Mouse (Mus musculus) heart, embryonic 13.5 days (tissue): ENCODE results near the gene Bbc3. TPM values are rescaled to one million over a fixed set of nuclear protein-coding genes. Genes with fewer than 3 reads are reported as not detected.

Experiments used
- ATAC-seq: fragments of 200-750 bp; cut with Nextera tagmentation; 2 replicates; pipeline ENCODE4 v1.8.0; 2017; ENCODE audit warnings: moderate TSS enrichment; ENCODE audit not compliant: insufficient number of reproducible peaks, low FRiP score, low TSS enrichment; ENCODE audit errors: extremely low read depth
- H3K27ac ChIP-seq: fragments of 300-500 bp; sonication (generic); replicated peaks from 2 replicates; pipeline ENCODE4 v1.5.1; 2015; ENCODE audit warnings: moderate library complexity, mild to moderate bottlenecking, inconsistent platforms
- H3K27me3 ChIP-seq: fragments of 300-500 bp; sonication (generic); replicated peaks from 2 replicates; pipeline ENCODE4 v1.6.1; 2015; ENCODE audit warnings: mild to moderate bottlenecking, inconsistent platforms
- H3K36me3 ChIP-seq: fragments of 300-500 bp; sonication (generic); 2 replicates; pipeline ENCODE4 v1.6.1; 2015; ENCODE audit warnings: mild to moderate bottlenecking, inconsistent platforms
- H3K4me1 ChIP-seq: fragments of 300-500 bp; sonication (generic); 2 replicates; pipeline ENCODE4 v1.6.1; 2015; ENCODE audit warnings: inconsistent platforms
- H3K4me2 ChIP-seq: fragments of 300-500 bp; sonication (generic); 2 replicates; pipeline ENCODE4 v1.6.1; 2015; ENCODE audit warnings: inconsistent platforms, mild to moderate bottlenecking, moderate library complexity
- H3K4me3 ChIP-seq: fragments of 300-500 bp; sonication (generic); 2 replicates; pipeline ENCODE4 v1.5.1; 2015; ENCODE audit warnings: moderate library complexity, mild to moderate bottlenecking, inconsistent platforms
- H3K9ac ChIP-seq: fragments of 300-500 bp; sonication (generic); 2 replicates; pipeline ENCODE4 v1.6.1; 2015; ENCODE audit warnings: inconsistent platforms, mild to moderate bottlenecking, moderate library complexity
- H3K9me3 ChIP-seq: fragments of 300-500 bp; sonication (generic); 2 replicates; pipeline ENCODE4 v1.6.1; 2016; ENCODE audit warnings: inconsistent platforms
- WGBS: fragments of 180-500 bp; shearing (Covaris S2); methylation state at CpG from one replicate; pipeline ENCODE4 v1.1.7; 2015; ENCODE audit warnings: mixed read lengths; 5-methylcytosine and 5-hydroxymethylcytosine counted together
- polyA plus RNA-seq: library from polyadenylated mRNA; unstranded; fragments of >200 nt; fragmentation: Nextera tagmentation; extraction: Ambion mirVana; gene quantifications from 2 replicates; pipeline ENCODE4 v1.2.1, GENCODE M21; 2015

Bbc3 gene
- polyA plus RNA-seq, 1 experiment from 2014 or later = 8.8 TPM

GRCm38 (mm10) chr7:16320479-16320878 lies 12.3 kb downstream of the Bbc3 start:
- 81% methylated on average over 6 of the region's 6 CpGs for WGBS

DNA sequence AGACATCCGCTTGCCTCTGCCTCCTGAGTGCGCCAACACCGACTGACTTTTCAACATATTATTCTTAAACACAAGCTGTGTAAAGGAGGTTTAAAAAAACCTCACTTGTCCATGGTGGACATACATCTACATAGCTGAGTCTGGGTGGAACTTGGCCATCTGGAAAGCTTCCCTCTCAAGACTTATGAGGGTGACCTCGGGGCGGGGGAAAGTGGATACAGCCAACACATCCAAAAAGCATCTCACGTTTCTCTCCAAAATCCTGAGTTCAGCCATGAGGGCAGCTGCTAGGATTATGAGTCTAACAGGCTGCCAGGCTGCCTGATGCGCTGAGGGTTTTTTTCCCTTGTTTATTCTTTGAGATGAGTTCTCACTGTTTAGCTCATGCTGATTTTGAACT lies 16.5 kb downstream of the Bbc3 start:
- no peak for ATAC-seq
- 88% methylated on average over 7 of the region's 7 CpGs for WGBS
- Histone ChIP-seq H3K4me3 (no peak overlapping the region), H3K27ac (no peak overlapping the region), H3K9ac (no peak overlapping the region), H3K4me1 (peaks cover 10% of the 10 kb centered on the region), H3K9me3 (no peaks in the 10 kb centered on the region), H3K4me2 (no peak overlapping the region), H3K36me3 (peaks cover 49% of the 10 kb centered on the region), H3K27me3 (no peaks in the 10 kb centered on the region)

More at GRCm38 (mm10) chr7:16320479-16320878, 12.3 kb downstream of the Bbc3 start:
- Histone ChIP-seq H3K4me2 (no peak overlapping the region), H3K9ac (no peak overlapping the region), H3K4me3 (no peak overlapping the region), H3K27me3 (no peaks in the 10 kb centered on the region), H3K27ac (no peak overlapping the region), H3K4me1 (no peaks in the 10 kb centered on the region; the same call in 1 of the 2 replicates), H3K36me3 (peaks cover 37% of the 10 kb centered on the region), H3K9me3 (no peaks in the 10 kb centered on the region)
- ATAC-seq = no peak

GRCm38 (mm10) chr7:16325920-16326606 lies 17.9 kb downstream of the Bbc3 start:
- H3K27me3 ChIP-seq = no peaks in the 10 kb centered on the region
- peak overlapping the region; percentile 93 for H3K27ac ChIP-seq
- H3K4me1 ChIP-seq = peaks cover 10% of the 10 kb centered on the region
- 14% methylated on average over 8 of the region's 8 CpGs for WGBS
- ATAC-seq = peak; percentile 54; the same call in 1 of the 2 replicates
- peak overlapping the region; percentile 67 for H3K9ac ChIP-seq
- peak overlapping the region; percentile 16; the same call in 1 of the 2 replicates for H3K4me2 ChIP-seq
- no peaks in the 10 kb centered on the region for H3K9me3 ChIP-seq
- peaks cover 60% of the 10 kb centered on the region for H3K36me3 ChIP-seq
- H3K4me3 ChIP-seq = no peak overlapping the region

DNA sequence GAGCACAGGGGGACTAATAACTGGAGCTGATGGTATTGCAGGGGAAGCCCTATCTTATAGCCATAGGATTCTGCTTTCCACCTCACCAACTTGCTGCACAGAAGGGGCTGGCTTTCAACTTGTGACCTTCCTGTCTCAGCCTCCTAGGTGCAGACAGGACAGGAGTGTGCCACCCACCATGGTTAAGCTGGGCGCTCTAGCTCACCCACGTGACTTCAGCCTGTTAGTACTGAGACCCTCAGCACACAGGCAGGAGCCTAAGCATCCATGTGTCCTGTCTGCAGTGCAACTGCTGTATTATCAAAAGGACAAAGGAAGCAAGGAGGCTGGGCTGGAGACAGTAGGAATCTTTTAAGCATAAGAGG lies 18.4 kb downstream of the Bbc3 start:
- no peak overlapping the region for H3K4me3 ChIP-seq
- H3K27ac ChIP-seq = peak overlapping the region; percentile 93
- no peak overlapping the region for H3K4me2 ChIP-seq
- H3K27me3 ChIP-seq = no peaks in the 10 kb centered on the region
- no peak for ATAC-seq
- H3K9ac ChIP-seq = no peak overlapping the region
- H3K36me3 ChIP-seq = peaks cover 64% of the 10 kb centered on the region
- peaks cover 10% of the 10 kb centered on the region for H3K4me1 ChIP-seq
- H3K9me3 ChIP-seq = no peaks in the 10 kb centered on the region
- WGBS = 75% methylated on average over 2 of the region's 2 CpGs

GRCm38 (mm10) chr7:16329146-16329545 lies 21.0 kb downstream of the Bbc3 start:
- no peaks in the 10 kb centered on the region for H3K9me3 ChIP-seq
- H3K4me3 ChIP-seq = no peak overlapping the region
- no peak for ATAC-seq
- 83% methylated on average over 3 of the region's 3 CpGs for WGBS
- no peak overlapping the region for H3K4me2 ChIP-seq
- H3K9ac ChIP-seq = no peak overlapping the region
- no peak overlapping the region for H3K27ac ChIP-seq
- peaks cover 86% of the 10 kb centered on the region for H3K36me3 ChIP-seq
- no peaks in the 10 kb centered on the region for H3K27me3 ChIP-seq
- H3K4me1 ChIP-seq = peaks cover 10% of the 10 kb centered on the region

GRCm38 (mm10) chr7:16337733-16338132 lies 29.5 kb downstream of the Bbc3 start:
- no peak overlapping the region for H3K9ac ChIP-seq
- 73% methylated on average over 2 of the region's 2 CpGs for WGBS
- H3K4me2 ChIP-seq = no peak overlapping the region
- H3K27ac ChIP-seq = no peak overlapping the region
- peaks cover 12% of the 10 kb centered on the region for H3K4me1 ChIP-seq
- no peak overlapping the region for H3K4me3 ChIP-seq
- no peak for ATAC-seq
- peaks cover 80% of the 10 kb centered on the region for H3K36me3 ChIP-seq
- H3K9me3 ChIP-seq = no peaks in the 10 kb centered on the region
- no peaks in the 10 kb centered on the region for H3K27me3 ChIP-seq

DNA sequence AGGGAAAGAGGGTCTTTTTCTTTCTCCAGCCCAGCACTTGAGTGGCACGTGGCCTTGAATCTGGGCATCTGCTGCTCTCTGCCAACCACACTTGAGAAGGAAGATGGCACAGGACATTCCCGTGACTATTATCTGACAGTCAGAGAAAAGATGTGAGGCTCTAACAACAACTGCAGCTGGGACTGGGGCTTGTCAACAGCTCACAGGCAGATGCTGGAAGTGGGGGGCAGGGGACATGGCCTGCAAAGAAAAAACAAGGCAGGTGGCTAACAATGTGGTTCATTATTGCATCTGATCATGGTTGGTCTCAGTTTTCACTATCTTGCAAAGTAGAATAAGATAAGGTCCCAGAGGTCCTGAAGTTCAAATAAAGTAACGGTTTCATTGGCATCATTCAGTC lies 36.4 kb downstream of the Bbc3 start:
- no peak overlapping the region for H3K9ac ChIP-seq
- H3K4me3 ChIP-seq = no peak overlapping the region
- no peak for ATAC-seq
- no peak overlapping the region for H3K4me2 ChIP-seq
- no peaks in the 10 kb centered on the region for H3K27me3 ChIP-seq
- H3K27ac ChIP-seq = no peak overlapping the region
- peaks cover 15% of the 10 kb centered on the region for H3K4me1 ChIP-seq
- WGBS = 71% methylated on average over 3 of the region's 3 CpGs
- peaks cover 76% of the 10 kb centered on the region for H3K36me3 ChIP-seq
- H3K9me3 ChIP-seq = no peaks in the 10 kb centered on the region

GRCm38 (mm10) chr7:16345297-16345696 lies 37.1 kb downstream of the Bbc3 start:
- no peak overlapping the region for H3K27ac ChIP-seq
- WGBS = 66% methylated on average over 4 of the region's 4 CpGs
- H3K9ac ChIP-seq = no peak overlapping the region
- no peak overlapping the region for H3K4me2 ChIP-seq
- no peak for ATAC-seq
- no peaks in the 10 kb centered on the region for H3K9me3 ChIP-seq
- H3K4me1 ChIP-seq = peaks cover 22% of the 10 kb centered on the region
- H3K4me3 ChIP-seq = no peak overlapping the region
- peaks cover 74% of the 10 kb centered on the region for H3K36me3 ChIP-seq
- H3K27me3 ChIP-seq = no peaks in the 10 kb centered on the region

DNA sequence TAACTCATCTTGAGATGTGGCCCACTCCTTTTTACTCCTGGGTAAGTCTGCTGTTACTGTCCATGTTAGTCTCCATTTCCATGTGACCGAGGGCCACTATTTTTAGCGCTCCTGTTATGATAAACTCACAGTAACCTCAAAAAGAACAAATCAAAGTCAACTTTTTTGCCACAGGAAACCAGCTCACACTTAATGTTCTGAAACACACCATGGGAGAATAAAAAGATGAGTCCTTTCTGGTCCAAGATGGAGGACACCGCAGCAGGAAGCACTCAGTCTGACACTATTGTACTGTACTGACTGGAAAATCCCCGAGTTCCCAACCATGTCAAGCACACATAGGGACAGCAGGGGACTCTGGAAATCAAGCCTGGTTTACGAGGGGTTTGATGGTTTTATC lies 41.8 kb downstream of the Bbc3 start:
- peak overlapping the region; percentile 76 for H3K27ac ChIP-seq
- peaks cover 17% of the 10 kb centered on the region for H3K4me1 ChIP-seq
- peaks cover 77% of the 10 kb centered on the region for H3K36me3 ChIP-seq
- peak overlapping the region; percentile 2; the same call in 1 of the 2 replicates for H3K4me2 ChIP-seq
- H3K4me3 ChIP-seq = no peak overlapping the region
- H3K9ac ChIP-seq = no peak overlapping the region
- no peak for ATAC-seq
- no peaks in the 10 kb centered on the region for H3K27me3 ChIP-seq
- no peaks in the 10 kb centered on the region; the same call in 1 of the 2 replicates for H3K9me3 ChIP-seq
- WGBS = 50% methylated on average over 5 of the region's 5 CpGs

DNA sequence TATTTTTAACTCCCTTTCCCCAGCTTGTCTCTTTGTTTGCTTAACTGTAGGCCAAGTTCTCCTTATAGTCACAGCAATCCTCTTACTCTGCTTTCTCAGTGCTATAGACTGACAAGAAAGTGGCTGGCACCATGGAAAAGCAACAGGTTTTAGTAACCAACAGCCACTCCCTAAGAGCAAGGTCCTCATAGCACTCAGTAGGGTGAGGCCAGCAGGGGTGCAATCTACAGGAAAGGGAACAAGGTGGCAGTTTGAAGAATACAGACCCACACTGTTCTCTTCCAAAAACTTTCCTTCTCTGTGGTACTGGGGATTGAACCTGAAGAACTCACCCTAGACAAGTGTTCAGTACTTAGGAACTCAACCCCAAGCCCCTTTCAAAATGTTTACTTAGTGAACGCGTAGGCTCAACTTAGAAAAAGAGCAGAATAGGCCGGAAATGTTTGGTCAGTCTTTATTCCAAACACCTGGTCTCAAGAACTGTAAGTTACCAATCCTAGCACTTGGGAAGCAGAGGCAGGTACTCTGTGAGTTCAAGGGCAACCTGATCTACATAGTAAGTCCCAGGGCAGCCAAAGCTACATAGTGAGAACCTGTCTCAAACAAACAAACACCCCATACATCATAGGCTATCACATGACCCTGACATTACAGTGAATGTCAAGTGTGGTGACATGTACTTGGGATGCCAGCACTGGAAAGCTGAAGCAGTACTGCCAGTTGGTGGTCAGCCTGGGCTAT lies 47.8 kb downstream of the Bbc3 start:
- no peaks in the 10 kb centered on the region; the same call in 1 of the 2 replicates for H3K9me3 ChIP-seq
- H3K9ac ChIP-seq = no peak overlapping the region
- peaks cover 75% of the 10 kb centered on the region for H3K36me3 ChIP-seq
- H3K4me1 ChIP-seq = no peaks in the 10 kb centered on the region
- H3K4me2 ChIP-seq = no peak overlapping the region
- WGBS = 95% methylated on average over 3 of the region's 3 CpGs
- no peak for ATAC-seq
- no peaks in the 10 kb centered on the region for H3K27me3 ChIP-seq
- no peak overlapping the region for H3K27ac ChIP-seq
- H3K4me3 ChIP-seq = no peak overlapping the region

GRCm38 (mm10) chr7:16357602-16358001 lies 49.4 kb downstream of the Bbc3 start:
- H3K27me3 ChIP-seq = no peaks in the 10 kb centered on the region
- no peak for ATAC-seq
- H3K4me2 ChIP-seq = no peak overlapping the region
- no peak overlapping the region for H3K4me3 ChIP-seq
- WGBS = 76% methylated on average over 3 of the region's 3 CpGs
- no peak overlapping the region for H3K27ac ChIP-seq
- H3K9ac ChIP-seq = no peak overlapping the region
- no peaks in the 10 kb centered on the region; the same call in 1 of the 2 replicates for H3K9me3 ChIP-seq
- H3K4me1 ChIP-seq = no peaks in the 10 kb centered on the region
- H3K36me3 ChIP-seq = peaks cover 75% of the 10 kb centered on the region
